Mouse (Mus musculus) spleen, adult 10 weeks (tissue): ENCODE measurements around the gene Tmem229b. TPM values are rescaled to one million over a fixed set of nuclear protein-coding genes. Genes with fewer than 3 reads are reported as not detected.

Experiments used
- polyA plus RNA-seq: library from polyadenylated mRNA; stranded (reverse); fragments of 350-450 nt; fragmentation: Illumina TruSeq; extraction: RNeasy Lipid Tissue Mini Kit (QIAGEN cat#74804); gene quantifications from one replicate; pipeline ENCODE4 v1.2.3, GENCODE M21; 2015; ENCODE audit warnings: low replicate concordance; ENCODE audit not compliant: insufficient read depth

The Tmem229b gene
- 79.8 TPM for polyA plus RNA-seq

GRCm38 (mm10) chr12:79007126-79007753 lies at the start of gene Tmem229b:
Gene Tmem229b (minus strand): TSS chr12:79007627.

GRCm38 (mm10) chr12:79028911-79029861 lies 21.8 kb upstream of the Tmem229b start, which contains the start of gene Plekhh1:
Gene Plekhh1 (plus strand): TSS chr12:79029163.

Other genes with a start within 250 kb of the Tmem229b start
- gene Atp6v1d, start 146.0 kb downstream of the Tmem229b start, polyA plus RNA-seq = 88.8 TPM
- 68.4 TPM for gene Eif2s1, start 145.8 kb downstream of the Tmem229b start, polyA plus RNA-seq
- gene Plek2, start 100.7 kb downstream of the Tmem229b start, polyA plus RNA-seq = 1.2 TPM
- gene Plekhh1, start 21.5 kb upstream of the Tmem229b start, polyA plus RNA-seq = 0.30 TPM
- gene Pigh, start 82.0 kb upstream of the Tmem229b start, polyA plus RNA-seq = 21.9 TPM
- gene Arg2, start 123.2 kb upstream of the Tmem229b start, polyA plus RNA-seq = 2.6 TPM
- gene Vti1b, start 165.0 kb upstream of the Tmem229b start, polyA plus RNA-seq = 107 TPM
- gene Rdh11, start 184.7 kb upstream of the Tmem229b start, polyA plus RNA-seq = 18.4 TPM
- gene Rdh12, start 201.3 kb upstream of the Tmem229b start, polyA plus RNA-seq = 24.4 TPM